Mouse (Mus musculus) cerebellum, adult 9-10 months (tissue): Measurements from ENCODE around the gene Specc1.

Experiments
- DNase-seq: peaks from one replicate; pipeline ENCODE4 v3.0.0; 2022

Specc1 gene

GRCm38 (mm10) chr11:62192050-62192449 is 235.5 kb downstream of the Specc1 start:
- DNase-seq: no peak

- no peak for DNase-seq
Observed at GRCm38 (mm10) chr11:62193116-62193515, 236.6 kb downstream of the Specc1 start.

GRCm38 (mm10) chr11:62194217-62194616 is 237.7 kb downstream of the Specc1 start:
- no peak for DNase-seq

GRCm38 (mm10) chr11:62200901-62201512 is 244.4 kb downstream of the Specc1 start:
- DNase-seq: no peak

- DNase-seq: no peak
Observed at GRCm38 (mm10) chr11:62202645-62203044, 246.1 kb downstream of the Specc1 start.

- no peak for DNase-seq
Observed at GRCm38 (mm10) chr11:62209111-62209510, 252.5 kb downstream of the Specc1 start.

GRCm38 (mm10) chr11:62209891-62210290 is 253.3 kb downstream of the Specc1 start:
- DNase-seq: no peak

GRCm38 (mm10) chr11:62213384-62213989 is 256.9 kb downstream of the Specc1 start:
- DNase-seq: peak; percentile 48

- DNase-seq: no peak
Observed at GRCm38 (mm10) chr11:62215107-62215506, 258.5 kb downstream of the Specc1 start.

GRCm38 (mm10) chr11:62217751-62218150 is 261.2 kb downstream of the Specc1 start:
- DNase-seq: no peak

- DNase-seq: no peak
Observed at GRCm38 (mm10) chr11:62220756-62221510, 264.4 kb downstream of the Specc1 start.

- no peak for DNase-seq
Observed at GRCm38 (mm10) chr11:62223416-62223815, 266.9 kb downstream of the Specc1 start.

GRCm38 (mm10) chr11:62223962-62224361 is 267.4 kb downstream of the Specc1 start:
- DNase-seq: peak; percentile 31

GRCm38 (mm10) chr11:62224797-62225196 is 268.2 kb downstream of the Specc1 start:
- no peak for DNase-seq

- DNase-seq: no peak
Observed at GRCm38 (mm10) chr11:62240631-62241261, 284.2 kb downstream of the Specc1 start.

- DNase-seq: no peak
Observed at GRCm38 (mm10) chr11:62243871-62244270, 287.3 kb downstream of the Specc1 start.

- DNase-seq: no peak
Observed at GRCm38 (mm10) chr11:62244471-62244870, 287.9 kb downstream of the Specc1 start.

- DNase-seq: no peak
Observed at GRCm38 (mm10) chr11:62247759-62248400, 291.3 kb downstream of the Specc1 start.

- DNase-seq: peak; percentile 20
Observed at GRCm38 (mm10) chr11:62248401-62249244, 292.1 kb downstream of the Specc1 start, which contains the start of gene Adora2b. Gene Adora2b, plus strand, starts transcription at chr11:62248984.

- peak; percentile 31 for DNase-seq
Observed at GRCm38 (mm10) chr11:62249266-62250037, 292.9 kb downstream of the Specc1 start.

- no peak for DNase-seq
Observed at GRCm38 (mm10) chr11:62251047-62251446, 294.5 kb downstream of the Specc1 start.
